Mouse (Mus musculus) small intestine, adult 2 months (tissue): ENCODE measurements around the gene Chac2. TPM values are rescaled to one million over a fixed set of nuclear protein-coding genes. Genes with fewer than 3 reads are reported as not detected.

Experiments used
- H3K27ac ChIP-seq: fragments of 200-500 bp; 2 replicates; pipeline ENCODE4 v1.5.1; 2012; ENCODE audit warnings: low read depth, low read length, control low read depth, inconsistent platforms; ENCODE audit not compliant: insufficient read depth
- H3K27me3 ChIP-seq: fragments of 200-500 bp; 2 replicates; pipeline ENCODE4 v1.6.1; 2012; ENCODE audit warnings: mild to moderate bottlenecking, moderate library complexity, low read length, inconsistent platforms; ENCODE audit not compliant: control insufficient read depth, insufficient read depth
- H3K36me3 ChIP-seq: fragments of 200-500 bp; 2 replicates; pipeline ENCODE4 v1.6.1; 2012; ENCODE audit warnings: mild to moderate bottlenecking, low read length, control low read depth, inconsistent platforms; ENCODE audit not compliant: control insufficient read depth, insufficient read depth
- H3K4me1 ChIP-seq: fragments of 200-500 bp; 2 replicates; pipeline ENCODE4 v1.6.1; 2012; ENCODE audit warnings: low read length, inconsistent platforms, mixed read lengths; ENCODE audit not compliant: control insufficient read depth, insufficient read depth, insufficient read length
- H3K4me3 ChIP-seq: fragments of 200-500 bp; 2 replicates; pipeline ENCODE4 v1.5.1; 2012; ENCODE audit warnings: low read depth, mild to moderate bottlenecking, control low read depth, inconsistent platforms, low read length, moderate library complexity
- CTCF ChIP-seq: fragments of 200-500 bp; IDR thresholded peaks from 2 replicates; pipeline ENCODE4 v1.5.1; 2012; ENCODE audit warnings: low read depth, mild to moderate bottlenecking, control low read depth, inconsistent platforms, low read length, moderate library complexity, mixed read lengths; ENCODE audit not compliant: insufficient replicate concordance, insufficient read length; ENCODE audit errors: extremely low read depth
- POLR2A ChIP-seq: fragments of 200-500 bp; IDR thresholded peaks from 2 replicates; pipeline ENCODE4 v1.6.1; 2012; ENCODE audit warnings: low read depth, mild to moderate bottlenecking, control low read depth, inconsistent platforms, low read length, moderate library complexity
- WGBS: fragments of 180-500 bp; shearing (Covaris S2); methylation state at CpG from one replicate; pipeline ENCODE4 v1.1.7; 2018; 5-methylcytosine and 5-hydroxymethylcytosine counted together
- polyA plus RNA-seq: library from polyadenylated mRNA; depleted of rRNA; stranded (reverse); fragments of >200 nt; gene quantifications from 2 replicates; pipeline ENCODE4 v1.2.3, GENCODE M21; 2012; rRNA removed

The Chac2 gene
- polyA plus RNA-seq, 1 experiment = 1.8 TPM

- Histone ChIP-seq H3K36me3 (peaks cover 48% of the 10 kb centered on the region), H3K4me1 (no peaks in the 10 kb centered on the region), H3K4me3 (no peak overlapping the region), H3K27me3 (no peaks in the 10 kb centered on the region), H3K27ac (no peak overlapping the region)
- 93% methylated on average over 2 of the region's 2 CpGs for WGBS
- TF ChIP-seq POLR2A = no peak
- TF ChIP-seq CTCF = no peak
Measured at GRCm38 (mm10) chr11:30943522-30943921, 42.6 kb downstream of the Chac2 start.

GRCm38 (mm10) chr11:30928498-30928897 lies 57.7 kb downstream of the Chac2 start:
- 95% methylated on average over 1 of the region's 1 CpGs for WGBS

GRCm38 (mm10) chr11:30928079-30928478 lies 58.1 kb downstream of the Chac2 start:
- TF ChIP-seq CTCF (no peak), POLR2A (no peak)
- H3K4me1 ChIP-seq = no peaks in the 10 kb centered on the region
- peaks cover 16% of the 10 kb centered on the region for H3K36me3 ChIP-seq
- no peak overlapping the region for H3K27ac ChIP-seq
- H3K4me3 ChIP-seq = no peak overlapping the region
- no peaks in the 10 kb centered on the region for H3K27me3 ChIP-seq

More at GRCm38 (mm10) chr11:30928498-30928897, 57.7 kb downstream of the Chac2 start:
- no peaks in the 10 kb centered on the region for H3K4me1 ChIP-seq
- no peak overlapping the region for H3K27ac ChIP-seq
- no peak overlapping the region for H3K4me3 ChIP-seq
- H3K27me3 ChIP-seq = no peaks in the 10 kb centered on the region
- TF ChIP-seq CTCF = no peak
- TF ChIP-seq POLR2A = no peak
- H3K36me3 ChIP-seq = peaks cover 16% of the 10 kb centered on the region

Other genes starting within 250 kb of the Chac2 start
- 2.1 and 4.9 TPM in 2 replicates for gene Psme4, start 214.6 kb downstream of the Chac2 start, polyA plus RNA-seq
- 0.09 TPM in 1 of 2 replicates, not detected in the other for gene Gpr75, start 101.0 kb downstream of the Chac2 start, polyA plus RNA-seq
- gene Asb3, start 100.9 kb downstream of the Chac2 start, polyA plus RNA-seq = 0.08 and 0.52 TPM in 2 replicates
- gene Erlec1, start 32.0 kb downstream of the Chac2 start, polyA plus RNA-seq = 2.6 and 7.2 TPM in 2 replicates
- not detected in 2 replicates for gene Gm17332, start 196.1 kb upstream of the Chac2 start, polyA plus RNA-seq